ENCODE assay signal across 12 mouse cellular contexts in genomic region chr5:147305856-147306637, GRCm38 (mm10). TPM values are rescaled to one million over a fixed set of nuclear protein-coding genes. Genes with fewer than 3 reads are reported as not detected.
DNase-seq lines count a peak whose midpoint lies in the region; ATAC-seq and TF ChIP-seq lines count a peak whose summit lies in the region.
"Had no signal": no experiment of that assay in that cellular context is flagged by ENCODE, and none has a peak within 500 bp of the region (broad histone marks: within the 10 kb centered on the region; RNA-seq: fewer than 3 reads in every experiment).

No protein-coding gene starts in this region.

- ATAC-seq in heart, embryonic 11.5 days (replicated peaks; ENCODE audit: insufficient number of reproducible peaks, low FRiP score, low TSS enrichment), result no peak
- ATAC-seq in liver, embryonic 12.5 days, result no peak

- no peak for TF ChIP-seq POLR2A in testis, adult 2 months (IDR thresholded peaks at IDR 0.05; ENCODE audit: control insufficient read depth, low read depth, low read length)

- TF ChIP-seq CTCF in testis, adult 2 months (IDR thresholded peaks at IDR 0.05; ENCODE audit: control insufficient read depth, insufficient read depth, insufficient replicate concordance, low read depth, low read length), result no peak

- H3K27ac ChIP-seq in heart, embryonic 11.5 days (ENCODE audit: low read depth, low read length), result no peak overlapping the region
- no peak overlapping the region for H3K27ac ChIP-seq in testis, adult 2 months (ENCODE audit: control insufficient read depth, insufficient read depth, low read depth, low read length)
- no peak overlapping the region for H3K27ac ChIP-seq in liver, embryonic 12.5 days

- H3K4me3 ChIP-seq in heart, embryonic 11.5 days (ENCODE audit: low read depth, low read length), result peak overlapping the region; percentile 30
- peak overlapping the region; percentile 4 for H3K4me3 ChIP-seq in testis, adult 2 months (ENCODE audit: control insufficient read depth, low read depth, low read length)
- no peak overlapping the region for H3K4me3 ChIP-seq in liver, embryonic 12.5 days

- intact Hi-C loops in heart, postnatal 25 days (cut with DNase I), result no loop called here

- no peaks in the 10 kb centered on the region for H3K9me3 ChIP-seq in heart, embryonic 11.5 days (replicated peaks; ENCODE audit: control insufficient read depth, low read length)
- H3K9me3 ChIP-seq in liver, embryonic 12.5 days (replicated peaks), result no peaks in the 10 kb centered on the region

- no peak overlapping the region for H3K9ac ChIP-seq in heart, embryonic 11.5 days (ENCODE audit: low read depth, low read length)
- H3K9ac ChIP-seq in liver, embryonic 12.5 days, result no peak overlapping the region

- peak overlapping the region; percentile 34 for H3K4me2 ChIP-seq in heart, embryonic 11.5 days
- H3K4me2 ChIP-seq in liver, embryonic 12.5 days, result peak overlapping the region; percentile 35

- H3K4me1 ChIP-seq in heart, embryonic 11.5 days (ENCODE audit: control insufficient read depth, insufficient read depth, low read length), result 0 out of 2 replicates have a peak, but pooled peaks cover 6% of the 10 kb centered on the region
- H3K4me1 ChIP-seq in testis, adult 2 months (ENCODE audit: control insufficient read depth, insufficient read depth, low read length), result peaks cover 8% of the 10 kb centered on the region
- H3K4me1 ChIP-seq in liver, embryonic 12.5 days, result no peaks in the 10 kb centered on the region; the same call in 1 of the 2 replicates

- under 1% methylated on average over 58 of the region's 58 CpGs for WGBS in heart, embryonic 11.5 days (ENCODE audit: insufficient replicate concordance)
- whole genome bisulfite sequencing in liver, embryonic 12.5 days (ENCODE audit: insufficient replicate concordance), result 2% methylated on average over 57 of the region's 58 CpGs

- peaks cover 100% of the 10 kb centered on the region for H3K27me3 ChIP-seq in heart, embryonic 11.5 days (ENCODE audit: control insufficient read depth, insufficient read depth, low read length)
- H3K27me3 ChIP-seq in testis, adult 2 months (ENCODE audit: control insufficient read depth, insufficient read depth, low read length), result peaks cover 3% of the 10 kb centered on the region
- H3K27me3 ChIP-seq in liver, embryonic 12.5 days (replicated peaks), result peaks cover 100% of the 10 kb centered on the region

- no peaks in the 10 kb centered on the region for H3K36me3 ChIP-seq in heart, embryonic 11.5 days (ENCODE audit: control insufficient read depth, insufficient read depth, low read length)
- H3K36me3 ChIP-seq in testis, adult 2 months (ENCODE audit: control insufficient read depth, insufficient read depth, low read length), result no peaks in the 10 kb centered on the region
- no peaks in the 10 kb centered on the region for H3K36me3 ChIP-seq in liver, embryonic 12.5 days

- no peak for DNase-seq in heart, postnatal 25 days (ENCODE audit: low spot score)
- DNase-seq in testis, postnatal 14 days (ENCODE audit: low spot score), result no peak
- no peak for DNase-seq in urinary bladder, adult 18-20 months (ENCODE audit: low spot score in 2 of 2)
- no peak for DNase-seq in adrenal gland, postnatal 25 days
- no peak for DNase-seq in MN1 (ENCODE audit: low spot score)
- DNase-seq: cerebellum, adult 9-11 months; gastrocnemius, postnatal 36 days; layer of hippocampus, adult 9-11 months had no signal

RNA-seq across cellular contexts. Expression of gene Cdx2, which starts 1.0 kb away (rescaled TPM):
- polyA plus RNA-seq in heart, embryonic 11.5 days (2014; fragmentation: Nextera tagmentation; extraction: Ambion mirVana), result not detected in 2 replicates
- total RNA-seq in heart, postnatal 25 days (2021), result not detected
- 0.10 TPM in 1 of 2 replicates, not detected in the other for polyA plus RNA-seq in testis, adult 2 months (2012; rRNA removed)
- polyA plus RNA-seq in liver, embryonic 12.5 days (2016; fragmentation: Nextera tagmentation; extraction: Ambion mirVana), result not detected in 2 replicates
- total RNA-seq in adrenal gland, postnatal 25 days (2021), result not detected in 2 replicates
- total RNA-seq: gastrocnemius, postnatal 36 days had no signal
- polyA plus RNA-seq: C2C12 had no signal

RNA-seq across cellular contexts. Expression of gene Urad, which starts 16.2 kb away (rescaled TPM):
- polyA plus RNA-seq in heart, embryonic 11.5 days (2014; fragmentation: Nextera tagmentation; extraction: Ambion mirVana), result not detected in 2 replicates
- not detected for total RNA-seq in heart, postnatal 25 days (2021)
- polyA plus RNA-seq in testis, adult 2 months (2012; rRNA removed), result not detected in 2 replicates
- polyA plus RNA-seq in liver, embryonic 12.5 days (2016; fragmentation: Nextera tagmentation; extraction: Ambion mirVana), result 0.21 TPM in 1 of 2 replicates, not detected in the other
- total RNA-seq in adrenal gland, postnatal 25 days (2021), result 5.3 and 6.1 TPM in 2 replicates
- total RNA-seq: gastrocnemius, postnatal 36 days had no signal
- polyA plus RNA-seq: C2C12 had no signal

RNA-seq across cellular contexts. Expression of gene Pdx1, which starts 36.3 kb away (rescaled TPM):
- polyA plus RNA-seq in heart, embryonic 11.5 days (2014; fragmentation: Nextera tagmentation; extraction: Ambion mirVana), result not detected in 2 replicates
- not detected for total RNA-seq in heart, postnatal 25 days (2021)
- 0.07 TPM in 1 of 2 replicates, not detected in the other for polyA plus RNA-seq in testis, adult 2 months (2012; rRNA removed)
- polyA plus RNA-seq in liver, embryonic 12.5 days (2016; fragmentation: Nextera tagmentation; extraction: Ambion mirVana), result 0.06 and 0.25 TPM in 2 replicates
- not detected in 2 replicates for total RNA-seq in adrenal gland, postnatal 25 days (2021)
- total RNA-seq: gastrocnemius, postnatal 36 days had no signal
- polyA plus RNA-seq: C2C12 had no signal
